In the genomic region with DNA sequence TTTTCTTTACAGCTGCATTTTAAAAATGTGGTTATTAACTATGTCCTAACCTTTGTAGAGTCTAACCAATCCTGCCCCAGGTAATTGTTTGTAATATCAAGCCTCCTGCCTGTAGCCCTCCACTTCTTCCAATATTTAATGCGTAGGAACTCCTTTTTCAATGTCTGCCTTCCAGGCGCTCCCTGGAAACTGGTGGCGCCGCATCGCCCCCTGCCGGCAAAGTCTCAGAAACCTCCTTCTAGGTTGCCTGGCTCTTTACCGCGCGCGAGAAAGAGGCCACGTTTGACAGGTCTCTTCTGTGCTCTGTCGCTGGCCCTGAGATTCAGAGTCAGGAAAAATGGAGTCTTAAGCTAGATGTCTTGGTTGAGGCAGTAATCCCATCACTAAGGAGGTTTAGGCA, we compare ENCODE assay signal across 9 mouse cellular contexts.
DNase-seq lines count a peak whose midpoint lies in the region; ATAC-seq and TF ChIP-seq lines count a peak whose summit lies in the region.
"Had no signal": no experiment of that assay in that cellular context is flagged by ENCODE, and none has a peak within 500 bp of the region (broad histone marks: within the 10 kb centered on the region; RNA-seq: fewer than 3 reads in every experiment).

No protein-coding gene starts in this region.

- H3K9me3 ChIP-seq in embryonic facial prominence, embryonic 14.5 days (ENCODE audit: control insufficient read depth, low read length): no peaks in the 10 kb centered on the region
- no peaks in the 10 kb centered on the region for H3K9me3 ChIP-seq in heart, embryonic 13.5 days
- no peaks in the 10 kb centered on the region for H3K9me3 ChIP-seq in lung, postnatal 0 days (ENCODE audit: low read length)
- H3K9me3 ChIP-seq: embryonic facial prominence, embryonic 12.5 days had no signal

- no peak for TF ChIP-seq EP300 in lung, postnatal 0 days (IDR thresholded peaks at IDR 0.05)

- H3K27ac ChIP-seq in embryonic facial prominence, embryonic 14.5 days (replicated peaks; ENCODE audit: low read depth, low read length): no peak overlapping the region
- no peak overlapping the region for H3K27ac ChIP-seq in heart, embryonic 13.5 days (replicated peaks)
- no peak overlapping the region for H3K27ac ChIP-seq in lung, postnatal 0 days (ENCODE audit: low read length)
- H3K27ac ChIP-seq: embryonic facial prominence, embryonic 12.5 days had no signal

- TF ChIP-seq CTCF in lung, postnatal 0 days (IDR thresholded peaks at IDR 0.05): peak; percentile 86

- H3K27me3 ChIP-seq in embryonic facial prominence, embryonic 14.5 days (replicated peaks; ENCODE audit: control insufficient read depth, insufficient read depth, low read length): no peaks in the 10 kb centered on the region
- peaks cover 3% of the 10 kb centered on the region; the same call in 1 of the 2 replicates for H3K27me3 ChIP-seq in heart, embryonic 13.5 days (replicated peaks)
- no peaks in the 10 kb centered on the region for H3K27me3 ChIP-seq in lung, postnatal 0 days (replicated peaks; ENCODE audit: insufficient read depth, low read length)
- H3K27me3 ChIP-seq: embryonic facial prominence, embryonic 12.5 days had no signal

- H3K36me3 ChIP-seq in embryonic facial prominence, embryonic 14.5 days (ENCODE audit: control insufficient read depth, insufficient read depth, low read length): no peaks in the 10 kb centered on the region
- no peaks in the 10 kb centered on the region for H3K36me3 ChIP-seq in heart, embryonic 13.5 days
- H3K36me3 ChIP-seq in lung, postnatal 0 days (ENCODE audit: insufficient read depth, low read length): no peaks in the 10 kb centered on the region
- H3K36me3 ChIP-seq: embryonic facial prominence, embryonic 12.5 days had no signal

- 3% methylated on average over 12 of the region's 12 CpGs for WGBS in embryonic facial prominence, embryonic 14.5 days
- WGBS in heart, embryonic 13.5 days: 3% methylated on average over 12 of the region's 12 CpGs
- 3% methylated on average over 12 of the region's 12 CpGs for WGBS in large intestine, adult 2 months
- WGBS in lung, postnatal 0 days: 4% methylated on average over 12 of the region's 12 CpGs

- DNase-seq in CD4-positive helper T cell, adult 2 months (ENCODE audit: low read depth, low spot score): peak; percentile 30
- peak; percentile 86 to 91 for DNase-seq in adrenal gland, postnatal 36 days
- peak; percentile 63 for DNase-seq in embryonic facial prominence, embryonic 14.5 days (ENCODE audit: low spot score)
- DNase-seq in large intestine, adult 2 months (ENCODE audit: low read depth, low spot score): peak; percentile 50
- DNase-seq in lung, postnatal 0 days (ENCODE audit: low spot score): peak; percentile 73
- peak; percentile 20 for DNase-seq in ovary, adult 18-20 months (ENCODE audit: low spot score)
- DNase-seq in thymus, adult 18-20 months: peak; percentile 20 to 22

- H3K4me3 ChIP-seq in embryonic facial prominence, embryonic 14.5 days (ENCODE audit: low read depth, low read length): no peak overlapping the region
- H3K4me3 ChIP-seq in heart, embryonic 13.5 days: no peak overlapping the region
- no peak overlapping the region for H3K4me3 ChIP-seq in lung, postnatal 0 days (ENCODE audit: low read depth, low read length)
- H3K4me3 ChIP-seq: embryonic facial prominence, embryonic 12.5 days had no signal

- no peaks in the 10 kb centered on the region for H3K4me1 ChIP-seq in embryonic facial prominence, embryonic 14.5 days (ENCODE audit: control insufficient read depth, insufficient read depth, low read length)
- H3K4me1 ChIP-seq in heart, embryonic 13.5 days: peaks cover 4% of the 10 kb centered on the region; the same call in 1 of the 2 replicates
- H3K4me1 ChIP-seq in lung, postnatal 0 days (ENCODE audit: insufficient read depth, low read depth, low read length): no peaks in the 10 kb centered on the region
- H3K4me1 ChIP-seq: embryonic facial prominence, embryonic 12.5 days had no signal

- no peak overlapping the region for H3K4me2 ChIP-seq in embryonic facial prominence, embryonic 14.5 days (ENCODE audit: low read depth, low read length)
- peak overlapping the region; percentile 30; the same call in 1 of the 2 replicates for H3K4me2 ChIP-seq in heart, embryonic 13.5 days
- no peak overlapping the region for H3K4me2 ChIP-seq in lung, postnatal 0 days (replicated peaks; ENCODE audit: low read depth, low read length)
- H3K4me2 ChIP-seq: embryonic facial prominence, embryonic 12.5 days had no signal

- ATAC-seq in embryonic facial prominence, embryonic 14.5 days (ENCODE audit: low read depth): peak; percentile 53; the same call in 1 of the 2 replicates
- ATAC-seq in heart, embryonic 13.5 days (ENCODE audit: extremely low read depth, insufficient number of reproducible peaks, low FRiP score, low TSS enrichment): no peak
- ATAC-seq in lung, postnatal 0 days: peak; percentile 43; the same call in 1 of the 2 replicates

- no peak overlapping the region for H3K9ac ChIP-seq in embryonic facial prominence, embryonic 14.5 days (ENCODE audit: low read depth, low read length)
- H3K9ac ChIP-seq in heart, embryonic 13.5 days: peak overlapping the region; percentile 65; the same call in 1 of the 2 replicates
- H3K9ac ChIP-seq in lung, postnatal 0 days (replicated peaks; ENCODE audit: low read depth): no peak overlapping the region
- H3K9ac ChIP-seq: embryonic facial prominence, embryonic 12.5 days had no signal

Comparison
In these comparisons a context has a peak if more than half of its experiments do, and no peak if none do; other contexts are left out.
1. DNase-seq: peak in every context shown above with its lines; median percentile 88 in adrenal gland, postnatal 36 days; 73 in lung, postnatal 0 days; 63 in embryonic facial prominence, embryonic 14.5 days; 50 in large intestine, adult 2 months; 30 in CD4-positive helper T cell, adult 2 months; 21 in thymus, adult 18-20 months; 20 in ovary, adult 18-20 months.